Mouse (Mus musculus) heart, postnatal 0 days (tissue): ENCODE measurements at regions not wholly inside any gene's neighbourhood (a gene's known extent, or its start where the extent isn't known, plus 50 kb on each side); places are given as distances from the start of the nearest gene placed in this dataset.

Experiments
- ATAC-seq: fragments of 200-750 bp; cut with Nextera tagmentation; 2 replicates; pipeline ENCODE4 v1.8.0; 2017; ENCODE audit warnings: low read depth, moderate number of reproducible peaks, moderate library complexity; ENCODE audit not compliant: insufficient read depth
- DNase-seq: peaks from one replicate; pipeline ENCODE4 v3.0.0-alpha.2; 2016; ENCODE audit warnings: low spot score
- H3K27ac ChIP-seq: fragments of 300-500 bp; sonication (generic); 2 replicates; pipeline ENCODE4 v1.5.1; 2014; ENCODE audit warnings: low read depth, mild to moderate bottlenecking
- H3K27me3 ChIP-seq: fragments of 300-500 bp; sonication (generic); 2 replicates; pipeline ENCODE4 v1.6.1; 2014; ENCODE audit warnings: low read length, mixed read lengths; ENCODE audit not compliant: control insufficient read depth, insufficient read depth
- H3K36me3 ChIP-seq: fragments of 300-500 bp; sonication (generic); replicated peaks from 2 replicates; pipeline ENCODE4 v1.6.1; 2014; ENCODE audit warnings: low read length, mixed read lengths; ENCODE audit not compliant: control insufficient read depth, insufficient read depth
- H3K4me1 ChIP-seq: fragments of 300-500 bp; sonication (generic); 2 replicates; pipeline ENCODE4 v1.6.1; 2014; ENCODE audit warnings: antibody characterized with exemption; ENCODE audit not compliant: control insufficient read depth, insufficient read depth
- H3K4me2 ChIP-seq: fragments of 300-500 bp; sonication (generic); 2 replicates; pipeline ENCODE4 v1.6.1; 2014; ENCODE audit warnings: low read depth, mild to moderate bottlenecking, low read length, moderate library complexity
- H3K4me3 ChIP-seq: fragments of 300-500 bp; sonication (generic); 2 replicates; pipeline ENCODE4 v1.5.1; 2014; ENCODE audit warnings: low read depth, low read length
- H3K9ac ChIP-seq: fragments of 300-500 bp; sonication (generic); replicated peaks from 2 replicates; pipeline ENCODE4 v1.6.1; 2014; ENCODE audit warnings: low read depth, low read length, mixed read lengths
- H3K9me3 ChIP-seq: fragments of 300-500 bp; sonication (generic); replicated peaks from 2 replicates; pipeline ENCODE4 v1.6.1; 2016; ENCODE audit warnings: low read length; ENCODE audit not compliant: control insufficient read depth
- CTCF ChIP-seq: IDR thresholded peaks from 2 replicates; pipeline ENCODE4 v1.5.1; 2016; ENCODE audit warnings: antibody characterized with exemption, control low read depth, low read depth
- EP300 ChIP-seq: IDR thresholded peaks from 2 replicates; pipeline ENCODE4 v1.6.1; 2016; ENCODE audit warnings: antibody characterized with exemption, low read depth
- WGBS: fragments of 180-500 bp; shearing (Covaris S2); extraction: QIAGEN DNeasy Blood & Tissue Kit; methylation state at CpG from one replicate; pipeline ENCODE4 v1.1.7; 2014; 5-methylcytosine and 5-hydroxymethylcytosine counted together

- DNase-seq (no peak), ATAC-seq (no peak)
- no peaks in the 10 kb centered on the region for H3K36me3 ChIP-seq
- H3K27ac ChIP-seq = no peak overlapping the region; the same call in 1 of the 2 replicates
- no peak overlapping the region for H3K4me3 ChIP-seq
- H3K27me3 ChIP-seq = no peaks in the 10 kb centered on the region
- no peaks in the 10 kb centered on the region for H3K4me1 ChIP-seq
- 74% methylated on average over 3 of the region's 3 CpGs for WGBS
- no peak overlapping the region for H3K9ac ChIP-seq
- H3K9me3 ChIP-seq = no peaks in the 10 kb centered on the region
- no peak overlapping the region for H3K4me2 ChIP-seq
- TF ChIP-seq CTCF (no peak), EP300 (no peak)
These were observed 244.3 kb upstream of the Slc7a11 start for GRCm38 (mm10) chr3:50687755-50688154.

- no peaks in the 10 kb centered on the region for H3K4me1 ChIP-seq
- no peak overlapping the region for H3K4me3 ChIP-seq
- TF ChIP-seq CTCF (no peak), EP300 (no peak)
- H3K9ac ChIP-seq = no peak overlapping the region
- no peaks in the 10 kb centered on the region for H3K9me3 ChIP-seq
- 38% methylated on average over 5 of the region's 5 CpGs for WGBS
- H3K27me3 ChIP-seq = no peaks in the 10 kb centered on the region
- no peaks in the 10 kb centered on the region for H3K36me3 ChIP-seq
- H3K4me2 ChIP-seq = no peak overlapping the region
- H3K27ac ChIP-seq = no peak overlapping the region
- no peak for ATAC-seq
- no peak for DNase-seq
These were observed 235.2 kb upstream of the Slc7a11 start for GRCm38 (mm10) chr3:50678611-50678988.

- Histone ChIP-seq H3K27ac (no peak overlapping the region), H3K9ac (no peak overlapping the region), H3K4me1 (no peaks in the 10 kb centered on the region), H3K36me3 (no peaks in the 10 kb centered on the region), H3K27me3 (no peaks in the 10 kb centered on the region), H3K9me3 (no peaks in the 10 kb centered on the region), H3K4me3 (no peak overlapping the region), H3K4me2 (no peak overlapping the region)
- DNase-seq (no peak), ATAC-seq (no peak)
- 48% methylated on average over 13 of the region's 13 CpGs for WGBS
- no peak for TF ChIP-seq EP300
- TF ChIP-seq CTCF = no peak
These were observed 234.7 kb upstream of the Slc7a11 start for GRCm38 (mm10) chr3:50677953-50678610.

- no peaks in the 10 kb centered on the region for H3K9me3 ChIP-seq
- no peak overlapping the region for H3K4me2 ChIP-seq
- ATAC-seq = no peak
- no peaks in the 10 kb centered on the region for H3K36me3 ChIP-seq
- DNase-seq = no peak
- no peaks in the 10 kb centered on the region for H3K4me1 ChIP-seq
- H3K27ac ChIP-seq = no peak overlapping the region
- WGBS = 47% methylated on average over 1 of the region's 1 CpGs
- no peaks in the 10 kb centered on the region for H3K27me3 ChIP-seq
- TF ChIP-seq CTCF (no peak), EP300 (no peak)
- no peak overlapping the region for H3K9ac ChIP-seq
- H3K4me3 ChIP-seq = no peak overlapping the region
These were observed 232.4 kb upstream of the Slc7a11 start for GRCm38 (mm10) chr3:50675769-50676168.

- ATAC-seq (no peak), DNase-seq (no peak)
- no peaks in the 10 kb centered on the region for H3K27me3 ChIP-seq
- no peak overlapping the region for H3K4me3 ChIP-seq
- no peaks in the 10 kb centered on the region for H3K36me3 ChIP-seq
- TF ChIP-seq EP300 (no peak), CTCF (no peak)
- 67% methylated on average over 4 of the region's 4 CpGs for WGBS
- no peak overlapping the region for H3K27ac ChIP-seq
- H3K9me3 ChIP-seq = no peaks in the 10 kb centered on the region
- no peak overlapping the region for H3K4me2 ChIP-seq
- H3K9ac ChIP-seq = no peak overlapping the region
- H3K4me1 ChIP-seq = no peaks in the 10 kb centered on the region
These were observed 231.6 kb upstream of the Slc7a11 start for GRCm38 (mm10) chr3:50674860-50675566.

- WGBS = 39% methylated on average over 6 of the region's 6 CpGs
- no peaks in the 10 kb centered on the region for H3K27me3 ChIP-seq
- DNase-seq (no peak), ATAC-seq (no peak)
- no peaks in the 10 kb centered on the region for H3K4me1 ChIP-seq
- H3K4me2 ChIP-seq = no peak overlapping the region
- no peak overlapping the region for H3K27ac ChIP-seq
- H3K36me3 ChIP-seq = no peaks in the 10 kb centered on the region
- H3K9me3 ChIP-seq = no peaks in the 10 kb centered on the region
- no peak overlapping the region for H3K9ac ChIP-seq
- TF ChIP-seq EP300 = no peak
- TF ChIP-seq CTCF = no peak
- no peak overlapping the region for H3K4me3 ChIP-seq
These were observed 221.9 kb upstream of the Slc7a11 start for GRCm38 (mm10) chr3:50665316-50665715.
